Mouse (Mus musculus): ENCODE measurements at regions not wholly inside any gene's neighbourhood (a gene's known extent, or its start where the extent isn't known, plus 50 kb on each side); places are given as distances from the start of the nearest gene placed in this dataset.

- ATAC-seq (replicated peaks; ENCODE audit: poor library complexity), result no peak
These were observed 66.1 kb downstream of the Slc4a3 start for GRCm38 (mm10) chr1:75612083-75612720.

GRCm38 (mm10) chr1:75613206-75613605 is 67.1 kb downstream of the Slc4a3 start:
- ATAC-seq (replicated peaks; ENCODE audit: poor library complexity), result no peak

GRCm38 (mm10) chr1:75616971-75617370 is 70.9 kb downstream of the Slc4a3 start:
- ATAC-seq (replicated peaks; ENCODE audit: poor library complexity), result no peak

GRCm38 (mm10) chr1:75618367-75618790 is 72.3 kb downstream of the Slc4a3 start:
- no peak for ATAC-seq (replicated peaks; ENCODE audit: poor library complexity)

- ATAC-seq (replicated peaks; ENCODE audit: poor library complexity), result no peak
These were observed 84.2 kb downstream of the Slc4a3 start for GRCm38 (mm10) chr1:75630287-75630686.

GRCm38 (mm10) chr1:75631729-75632128 is 85.7 kb downstream of the Slc4a3 start:
- ATAC-seq (replicated peaks; ENCODE audit: poor library complexity), result no peak

- no peak for ATAC-seq (replicated peaks; ENCODE audit: poor library complexity)
These were observed 89.5 kb downstream of the Slc4a3 start for GRCm38 (mm10) chr1:75635591-75635990.

GRCm38 (mm10) chr1:75639031-75640001 is 93.2 kb downstream of the Slc4a3 start:
- no peak for ATAC-seq (replicated peaks; ENCODE audit: poor library complexity)

GRCm38 (mm10) chr1:75642496-75642895 is 96.4 kb downstream of the Slc4a3 start:
- no peak for ATAC-seq (replicated peaks; ENCODE audit: poor library complexity)

- ATAC-seq (replicated peaks; ENCODE audit: poor library complexity), result peak; percentile 64
These were observed 106.5 kb downstream of the Slc4a3 start for GRCm38 (mm10) chr1:75652547-75652946.

- no peak for ATAC-seq (replicated peaks; ENCODE audit: poor library complexity)
These were observed 107.0 kb downstream of the Slc4a3 start for GRCm38 (mm10) chr1:75652987-75653573.

GRCm38 (mm10) chr1:75653671-75654076 is 107.6 kb downstream of the Slc4a3 start:
- ATAC-seq (replicated peaks; ENCODE audit: poor library complexity), result peak; percentile 55

GRCm38 (mm10) chr1:75656592-75656991 is 110.5 kb downstream of the Slc4a3 start:
- no peak for ATAC-seq (replicated peaks; ENCODE audit: poor library complexity)

GRCm38 (mm10) chr1:75660336-75661100 is 114.5 kb downstream of the Slc4a3 start:
- no peak for ATAC-seq (replicated peaks; ENCODE audit: poor library complexity)

GRCm38 (mm10) chr1:75662141-75662990 is 116.3 kb downstream of the Slc4a3 start:
- ATAC-seq (replicated peaks; ENCODE audit: poor library complexity), result no peak

GRCm38 (mm10) chr1:75667736-75668269 is 121.7 kb downstream of the Slc4a3 start:
- ATAC-seq (replicated peaks; ENCODE audit: poor library complexity), result no peak

- ATAC-seq (replicated peaks; ENCODE audit: poor library complexity), result no peak
These were observed 130.2 kb downstream of the Slc4a3 start for GRCm38 (mm10) chr1:75676295-75676694.

GRCm38 (mm10) chr1:75677695-75678094 is 131.6 kb downstream of the Slc4a3 start:
- ATAC-seq (replicated peaks; ENCODE audit: poor library complexity), result no peak

- no peak for ATAC-seq (replicated peaks; ENCODE audit: poor library complexity)
These were observed 132.2 kb downstream of the Slc4a3 start for GRCm38 (mm10) chr1:75678279-75678678.

GRCm38 (mm10) chr1:75680366-75680765 is 134.3 kb downstream of the Slc4a3 start:
- no peak for ATAC-seq (replicated peaks; ENCODE audit: poor library complexity)

All from megakaryocyte progenitor cell, adult 5-6 weeks (primary cell).